Mouse (Mus musculus): ENCODE results near the gene Ovol2.

DNA sequence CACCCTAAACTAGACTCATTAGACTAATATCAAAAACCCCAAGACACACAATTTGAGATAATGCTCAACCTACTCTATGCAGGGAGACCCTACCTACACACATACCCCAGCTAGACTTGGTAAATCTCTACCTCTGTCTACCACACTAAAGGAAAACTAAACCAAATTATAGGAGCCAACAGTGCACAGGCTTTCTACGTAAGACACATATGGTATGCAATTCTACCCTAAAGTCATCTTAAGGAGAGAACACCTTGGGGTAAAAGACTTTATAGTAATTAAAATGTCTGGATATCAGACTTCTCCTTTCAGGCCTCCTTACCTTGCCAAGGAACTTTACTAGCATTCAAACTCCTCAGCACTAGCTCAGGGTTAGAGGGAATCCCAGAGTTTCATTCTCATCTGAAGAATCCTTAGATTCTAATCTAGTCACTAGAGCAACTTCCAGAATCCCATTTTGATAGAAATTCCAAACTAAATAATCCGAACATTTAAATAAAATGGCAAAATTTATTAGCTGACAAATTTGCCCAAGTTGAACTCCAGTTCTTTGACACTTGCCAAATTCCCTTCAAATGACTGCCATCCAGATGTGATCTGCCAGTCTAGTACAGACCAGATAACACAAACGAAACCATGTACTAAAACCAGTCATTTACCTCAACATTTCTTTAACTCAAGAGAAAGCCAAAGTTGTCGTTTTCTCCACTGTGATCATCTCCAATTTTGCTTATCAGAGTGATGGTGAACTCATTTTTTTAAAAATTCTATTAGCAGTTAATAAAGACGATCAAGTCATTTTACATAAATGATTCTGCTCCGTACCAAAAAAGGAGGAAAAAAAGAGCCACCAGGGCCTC, 63.3 kb downstream of the Ovol2 start:
- TF ChIP-seq CTCF (IDR thresholded peaks at IDR 0.05; ENCODE audit: low read depth, low read length) (no peak), GATA1 (IDR thresholded peaks at IDR 0.05; ENCODE audit: borderline replicate concordance, low read length) (no peak), TAL1 (conservative IDR thresholded peaks at IDR 0.05; ENCODE audit: low read depth, low read length) (no peak)
